8 mouse cellular contexts compared by ENCODE assay signal in genomic region chr7:130657751-130658150, GRCm38 (mm10).
DNase-seq lines count a peak whose midpoint lies in the region; ATAC-seq lines count a peak whose summit lies in the region.
"Had no signal": no experiment of that assay in that cellular context is flagged by ENCODE, and none has a peak within 500 bp of the region (broad histone marks: within the 10 kb centered on the region; RNA-seq: fewer than 3 reads in every experiment).

No protein-coding gene starts in this region.

- peak; percentile 48 to 67 for DNase-seq in adrenal gland, adult 18-20 months (ENCODE audit: low spot score in 2 of 2)
- peak; percentile 80 for DNase-seq in adrenal gland, postnatal 10 days
- peak; percentile 95 for DNase-seq in heart, adult 8-10 months (ENCODE audit: low spot score)
- DNase-seq in kidney, postnatal 36 days = peak; percentile 83 to 89
- no peak for DNase-seq in thymus, postnatal 14 days
- DNase-seq in embryo, embryonic 9.5 days (ENCODE audit: extremely low spot score) = no peak
- DNase-seq: liver, postnatal 0 days had no signal

- no peak for ATAC-seq in cerebellum, adult (ENCODE audit: insufficient number of reproducible peaks, low FRiP score, low TSS enrichment)
- ATAC-seq: liver, postnatal 0 days had no signal

Comparison
In these comparisons a context has a peak if more than half of its experiments do, and no peak if none do; other contexts are left out.
1. DNase-seq: peak in adrenal gland, adult 18-20 months (2 of 2), adrenal gland, postnatal 10 days (single experiment), heart, adult 8-10 months (single experiment) and kidney, postnatal 36 days (2 of 2); none in thymus, postnatal 14 days (single experiment) and embryo, embryonic 9.5 days (single experiment).